Mouse (Mus musculus): ENCODE results near the gene Rimklb. TPM values are rescaled to one million over a fixed set of nuclear protein-coding genes. Genes with fewer than 3 reads are reported as not detected.
A peak's percentile ranks its signal among the peaks of the same experiment; 100 is the strongest.
"Not testable (repeated sequence)": the region's sequence is repeated elsewhere in the genome, so short reads cannot be mapped to it uniquely, and the experiment has no call there.

Gene Rimklb
- 2.2 and 2.4 TPM in 2 replicates for polyA plus RNA-seq (2014; fragmentation: Nextera tagmentation; extraction: Ambion mirVana)

DNA sequence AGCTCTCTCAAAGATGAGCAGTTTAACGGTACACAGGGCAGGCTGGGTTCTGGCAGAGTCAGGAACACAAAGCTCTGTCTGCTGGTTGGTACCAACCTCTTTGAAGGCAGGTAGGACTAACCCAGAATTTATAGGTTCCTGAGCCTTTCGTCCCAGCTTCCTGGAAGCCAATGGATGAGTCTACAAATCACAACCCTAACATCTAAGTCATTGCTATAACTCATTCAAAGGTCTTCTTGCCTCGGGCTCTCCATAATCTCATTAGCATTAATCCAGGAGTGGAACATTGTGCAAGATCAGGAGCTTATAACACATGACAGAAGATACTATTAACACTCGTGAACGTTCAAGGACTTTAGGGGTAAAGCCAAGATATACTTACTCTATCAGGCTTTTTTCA is at the start of gene Rimklb:
Gene Rimklb (minus strand): TSS at position 101 of the 400 bp plus-strand sequence.
- no peak within 1 kb of the TSS for H3K4me3 ChIP-seq (ENCODE audit: control insufficient read depth in 1 of 2, insufficient read depth in 1 of 2, low read depth in 1 of 2, low read length in 2 of 2)
- no peaks in the 10 kb centered on the region for H3K9me3 ChIP-seq (ENCODE audit: control insufficient read depth, low read length)
- peaks cover 8 to 18% of the 10 kb centered on the region in 2 experiments for H3K4me1 ChIP-seq (ENCODE audit: control insufficient read depth in 2 of 2, insufficient read depth in 2 of 2, low read length in 2 of 2)
- no peak within 1 kb of the TSS for H3K27ac ChIP-seq (replicated peaks in 1 of 2; ENCODE audit: control insufficient read depth in 1 of 2, insufficient read depth in 1 of 2, low read depth in 2 of 2, low read length in 2 of 2)
- no peaks in the 10 kb centered on the region for H3K36me3 ChIP-seq (ENCODE audit: control insufficient read depth, insufficient read depth, low read length)
- no peak within 1 kb of the TSS for H3K4me2 ChIP-seq (ENCODE audit: low read length)
- H3K27me3 ChIP-seq (ENCODE audit: control insufficient read depth, insufficient read depth, low read length): no peaks in the 10 kb centered on the region
- H3K9ac ChIP-seq (ENCODE audit: low read length): no peak within 1 kb of the TSS
- ATAC-seq (ENCODE audit: insufficient number of reproducible peaks, insufficient read depth, low FRiP score, low read depth): no peak
- WGBS: 69% methylated on average over 5 of the region's 5 CpGs

- Histone ChIP-seq H3K4me2 (ENCODE audit: low read length) (no peak overlapping the region), H3K4me3 (ENCODE audit: control insufficient read depth in 1 of 2, insufficient read depth in 1 of 2, low read depth in 1 of 2, low read length in 2 of 2) (no peak overlapping the region), H3K27ac (replicated peaks in 1 of 2; ENCODE audit: control insufficient read depth in 1 of 2, insufficient read depth in 1 of 2, low read depth in 2 of 2, low read length in 2 of 2) (no peak overlapping the region), H3K36me3 (ENCODE audit: control insufficient read depth, insufficient read depth, low read length) (no peaks in the 10 kb centered on the region), H3K9me3 (ENCODE audit: control insufficient read depth, low read length) (no peaks in the 10 kb centered on the region), H3K9ac (ENCODE audit: low read length) (no peak overlapping the region), H3K27me3 (ENCODE audit: control insufficient read depth, insufficient read depth, low read length) (no peaks in the 10 kb centered on the region), H3K4me1 (ENCODE audit: control insufficient read depth in 2 of 2, insufficient read depth in 2 of 2, low read length in 2 of 2) (no peaks in the 10 kb centered on the region)
- 76% methylated on average over 10 of the region's 10 CpGs for WGBS
- no peak for ATAC-seq (ENCODE audit: insufficient number of reproducible peaks, insufficient read depth, low FRiP score, low read depth)
Observed at GRCm38 (mm10) chr6:122545948-122546347, 47.4 kb upstream of the Rimklb start.

DNA sequence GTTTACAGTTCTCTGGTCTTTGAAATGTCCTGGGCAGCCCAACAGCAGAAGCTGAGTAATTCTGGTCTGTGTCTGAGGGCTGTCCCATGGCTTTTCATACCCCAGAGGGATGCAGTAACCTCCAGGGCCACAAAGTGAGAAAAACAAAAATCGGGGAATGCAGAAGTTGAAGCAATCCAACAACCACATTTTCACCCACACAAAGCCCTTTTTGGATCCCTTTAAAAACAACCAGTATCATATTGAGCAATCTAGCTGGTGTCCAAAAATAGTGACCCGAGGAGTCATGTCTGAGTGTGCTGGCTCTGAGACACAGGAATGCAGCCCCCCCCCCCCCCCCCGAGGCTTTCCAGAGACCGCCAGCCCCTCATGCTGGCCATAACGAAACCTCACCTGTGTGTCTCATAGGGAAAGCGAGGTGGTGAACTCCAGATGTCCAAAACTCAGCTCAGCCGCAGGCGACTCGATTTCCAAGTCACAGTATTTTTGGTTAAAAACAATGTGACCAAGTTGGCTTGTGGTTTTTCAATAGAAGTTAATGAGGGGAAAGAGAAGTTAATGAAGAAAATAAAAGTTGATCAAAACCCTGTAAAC is 46.8 kb upstream of the Rimklb start:
- 45% methylated on average over 9 of the region's 9 CpGs for WGBS
- no peak overlapping the region for H3K4me2 ChIP-seq (ENCODE audit: low read length)

GRCm38 (mm10) chr6:122544672-122545071 is 46.1 kb upstream of the Rimklb start:
- Histone ChIP-seq H3K36me3 (ENCODE audit: control insufficient read depth, insufficient read depth, low read length) (no peaks in the 10 kb centered on the region), H3K4me3 (ENCODE audit: control insufficient read depth in 1 of 2, insufficient read depth in 1 of 2, low read depth in 1 of 2, low read length in 2 of 2) (no peak overlapping the region), H3K9ac (ENCODE audit: low read length) (no peak overlapping the region), H3K27ac (replicated peaks in 1 of 2; ENCODE audit: control insufficient read depth in 1 of 2, insufficient read depth in 1 of 2, low read depth in 2 of 2, low read length in 2 of 2) (no peak overlapping the region), H3K27me3 (ENCODE audit: control insufficient read depth, insufficient read depth, low read length) (no peaks in the 10 kb centered on the region), H3K9me3 (ENCODE audit: control insufficient read depth, low read length) (no peaks in the 10 kb centered on the region), H3K4me2 (ENCODE audit: low read length) (no peak overlapping the region), H3K4me1 (ENCODE audit: control insufficient read depth in 2 of 2, insufficient read depth in 2 of 2, low read length in 2 of 2) (no peaks in the 10 kb centered on the region)
- peak; percentile 21; the same call in 1 of the 2 replicates for ATAC-seq (ENCODE audit: insufficient number of reproducible peaks, insufficient read depth, low FRiP score, low read depth)
- WGBS: 93% methylated on average over 1 of the region's 1 CpGs

More for the DNA sequence above, 46.8 kb upstream of the Rimklb start:
- Histone ChIP-seq H3K27me3 (ENCODE audit: control insufficient read depth, insufficient read depth, low read length) (no peaks in the 10 kb centered on the region), H3K36me3 (ENCODE audit: control insufficient read depth, insufficient read depth, low read length) (no peaks in the 10 kb centered on the region), H3K27ac (replicated peaks in 1 of 2; ENCODE audit: control insufficient read depth in 1 of 2, insufficient read depth in 1 of 2, low read depth in 2 of 2, low read length in 2 of 2) (no peak overlapping the region), H3K4me1 (ENCODE audit: control insufficient read depth in 2 of 2, insufficient read depth in 2 of 2, low read length in 2 of 2) (no peaks in the 10 kb centered on the region), H3K4me3 (ENCODE audit: control insufficient read depth in 1 of 2, insufficient read depth in 1 of 2, low read depth in 1 of 2, low read length in 2 of 2) (no peak overlapping the region), H3K9me3 (ENCODE audit: control insufficient read depth, low read length) (no peaks in the 10 kb centered on the region), H3K9ac (ENCODE audit: low read length) (no peak overlapping the region)
- no peak for ATAC-seq (ENCODE audit: insufficient number of reproducible peaks, insufficient read depth, low FRiP score, low read depth)

GRCm38 (mm10) chr6:122543574-122543973 is 45.0 kb upstream of the Rimklb start:
- WGBS: 53% methylated on average over 5 of the region's 5 CpGs
- Histone ChIP-seq H3K4me2 (ENCODE audit: low read length) (no peak overlapping the region), H3K9me3 (ENCODE audit: control insufficient read depth, low read length) (no peaks in the 10 kb centered on the region), H3K27me3 (ENCODE audit: control insufficient read depth, insufficient read depth, low read length) (no peaks in the 10 kb centered on the region), H3K4me3 (ENCODE audit: control insufficient read depth in 1 of 2, insufficient read depth in 1 of 2, low read depth in 1 of 2, low read length in 2 of 2) (no peak overlapping the region), H3K4me1 (ENCODE audit: control insufficient read depth in 2 of 2, insufficient read depth in 2 of 2, low read length in 2 of 2) (no peaks in the 10 kb centered on the region), H3K27ac (replicated peaks in 1 of 2; ENCODE audit: control insufficient read depth in 1 of 2, insufficient read depth in 1 of 2, low read depth in 2 of 2, low read length in 2 of 2) (no peak overlapping the region), H3K36me3 (ENCODE audit: control insufficient read depth, insufficient read depth, low read length) (no peaks in the 10 kb centered on the region), H3K9ac (ENCODE audit: low read length) (no peak overlapping the region)
- ATAC-seq (ENCODE audit: insufficient number of reproducible peaks, insufficient read depth, low FRiP score, low read depth): no peak

DNA sequence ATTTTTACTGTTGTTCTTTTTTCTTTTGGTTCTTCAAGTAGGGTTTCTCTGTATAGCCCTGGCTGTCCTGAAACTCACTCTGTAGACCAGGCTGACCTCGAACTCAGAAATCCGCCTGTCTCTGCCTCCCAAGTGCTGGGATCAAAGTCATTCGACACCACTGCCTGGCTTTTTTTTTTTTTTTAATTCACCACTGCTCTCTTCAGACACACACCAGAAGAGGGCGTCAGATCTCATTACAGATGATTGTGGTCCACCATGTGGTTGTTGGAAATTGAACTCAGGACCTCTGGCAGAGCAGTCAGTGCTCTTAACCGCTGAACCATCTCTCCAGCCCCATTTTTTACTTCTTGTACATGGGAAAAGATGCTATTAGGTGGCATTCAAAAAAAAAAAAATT is 43.9 kb upstream of the Rimklb start:
- WGBS: 72% methylated on average over 5 of the region's 5 CpGs
- not testable (repeated sequence) for ATAC-seq (ENCODE audit: insufficient number of reproducible peaks, insufficient read depth, low FRiP score, low read depth); H3K9ac ChIP-seq (ENCODE audit: low read length); H3K4me2 ChIP-seq (ENCODE audit: low read length); H3K27ac ChIP-seq (replicated peaks in 1 of 2; ENCODE audit: control insufficient read depth in 1 of 2, insufficient read depth in 1 of 2, low read depth in 2 of 2, low read length in 2 of 2); H3K36me3 ChIP-seq (ENCODE audit: control insufficient read depth, insufficient read depth, low read length); H3K27me3 ChIP-seq (ENCODE audit: control insufficient read depth, insufficient read depth, low read length); H3K4me3 ChIP-seq (ENCODE audit: control insufficient read depth in 1 of 2, insufficient read depth in 1 of 2, low read depth in 1 of 2, low read length in 2 of 2); H3K9me3 ChIP-seq (ENCODE audit: control insufficient read depth, low read length); H3K4me1 ChIP-seq (ENCODE audit: control insufficient read depth in 2 of 2, insufficient read depth in 2 of 2, low read length in 2 of 2)

- Histone ChIP-seq H3K4me1 (ENCODE audit: control insufficient read depth in 2 of 2, insufficient read depth in 2 of 2, low read length in 2 of 2) (no peaks in the 10 kb centered on the region), H3K9ac (ENCODE audit: low read length) (no peak overlapping the region), H3K27ac (replicated peaks in 1 of 2; ENCODE audit: control insufficient read depth in 1 of 2, insufficient read depth in 1 of 2, low read depth in 2 of 2, low read length in 2 of 2) (no peak overlapping the region), H3K27me3 (ENCODE audit: control insufficient read depth, insufficient read depth, low read length) (no peaks in the 10 kb centered on the region), H3K4me2 (ENCODE audit: low read length) (no peak overlapping the region), H3K9me3 (ENCODE audit: control insufficient read depth, low read length) (no peaks in the 10 kb centered on the region), H3K36me3 (ENCODE audit: control insufficient read depth, insufficient read depth, low read length) (no peaks in the 10 kb centered on the region), H3K4me3 (ENCODE audit: control insufficient read depth in 1 of 2, insufficient read depth in 1 of 2, low read depth in 1 of 2, low read length in 2 of 2) (no peak overlapping the region)
- 86% methylated on average over 9 of the region's 9 CpGs for WGBS
- no peak for ATAC-seq (ENCODE audit: insufficient number of reproducible peaks, insufficient read depth, low FRiP score, low read depth)
Observed at GRCm38 (mm10) chr6:122539564-122539963, 41.0 kb upstream of the Rimklb start.

DNA sequence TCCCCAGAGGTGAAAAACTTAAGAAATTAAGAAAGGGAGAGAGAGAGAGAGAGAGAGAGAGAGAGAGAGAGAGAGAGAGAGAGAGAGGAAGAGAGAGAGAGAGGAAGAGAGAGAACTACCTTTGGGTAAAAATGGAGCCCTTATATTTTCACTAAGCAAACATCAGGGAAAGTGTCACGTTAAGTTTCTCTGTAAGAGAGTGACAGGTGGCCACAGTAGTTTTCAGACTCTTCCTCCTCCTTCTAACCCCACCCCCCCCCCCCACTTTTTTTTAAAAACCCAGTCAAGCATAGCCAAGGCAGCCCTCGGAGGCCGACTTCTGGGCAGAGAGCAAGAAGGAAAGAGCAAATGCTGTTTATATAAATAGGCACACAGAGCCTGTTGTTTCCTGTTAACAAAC is 35.5 kb upstream of the Rimklb start:
- H3K36me3 ChIP-seq (ENCODE audit: control insufficient read depth, insufficient read depth, low read length): no peaks in the 10 kb centered on the region
- WGBS: 58% methylated on average over 3 of the region's 3 CpGs

More for the DNA sequence above, 35.5 kb upstream of the Rimklb start:
- Histone ChIP-seq H3K27ac (replicated peaks in 1 of 2; ENCODE audit: control insufficient read depth in 1 of 2, insufficient read depth in 1 of 2, low read depth in 2 of 2, low read length in 2 of 2) (no peak overlapping the region), H3K4me2 (ENCODE audit: low read length) (no peak overlapping the region), H3K4me1 (ENCODE audit: control insufficient read depth in 2 of 2, insufficient read depth in 2 of 2, low read length in 2 of 2) (peaks cover 0 to 3% of the 10 kb centered on the region in 2 experiments; a peak in 1 of 4 replicates), H3K27me3 (ENCODE audit: control insufficient read depth, insufficient read depth, low read length) (no peaks in the 10 kb centered on the region), H3K9ac (ENCODE audit: low read length) (no peak overlapping the region), H3K4me3 (ENCODE audit: control insufficient read depth in 1 of 2, insufficient read depth in 1 of 2, low read depth in 1 of 2, low read length in 2 of 2) (no peak overlapping the region), H3K9me3 (ENCODE audit: control insufficient read depth, low read length) (no peaks in the 10 kb centered on the region)
- no peak for ATAC-seq (ENCODE audit: insufficient number of reproducible peaks, insufficient read depth, low FRiP score, low read depth)

All from heart, embryonic 14.5 days (tissue).